Mouse (Mus musculus): ENCODE data around the gene 4933428G20Rik.

4933428G20Rik gene

GRCm38 (mm10) chr11:97463991-97464390, 36.1 kb downstream of the 4933428G20Rik start:
- DNase-seq (ENCODE audit: extremely low spot score, low spot score), result no peak

DNA sequence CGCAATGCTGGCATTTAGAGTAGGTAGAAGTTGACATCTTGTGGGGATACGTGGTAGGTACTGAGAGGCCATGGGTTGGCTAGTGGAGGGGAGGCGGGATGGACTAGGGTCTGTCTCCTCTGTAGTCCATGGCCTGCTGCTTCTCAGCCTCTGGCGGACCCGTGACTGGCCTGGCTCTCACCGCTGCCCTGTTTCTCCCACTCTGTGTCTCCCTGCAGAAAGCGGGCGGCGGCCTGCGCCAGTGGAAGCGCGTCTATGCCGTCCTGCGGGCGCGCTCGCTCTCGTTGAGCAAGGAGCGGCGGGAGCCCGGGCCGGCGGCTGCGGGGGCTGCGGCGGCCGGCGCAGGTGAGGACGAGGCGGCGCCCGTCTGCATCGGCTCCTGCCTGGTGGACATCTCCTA, 37.0 kb downstream of the 4933428G20Rik start:
- DNase-seq (ENCODE audit: extremely low spot score, low spot score), result no peak

DNA sequence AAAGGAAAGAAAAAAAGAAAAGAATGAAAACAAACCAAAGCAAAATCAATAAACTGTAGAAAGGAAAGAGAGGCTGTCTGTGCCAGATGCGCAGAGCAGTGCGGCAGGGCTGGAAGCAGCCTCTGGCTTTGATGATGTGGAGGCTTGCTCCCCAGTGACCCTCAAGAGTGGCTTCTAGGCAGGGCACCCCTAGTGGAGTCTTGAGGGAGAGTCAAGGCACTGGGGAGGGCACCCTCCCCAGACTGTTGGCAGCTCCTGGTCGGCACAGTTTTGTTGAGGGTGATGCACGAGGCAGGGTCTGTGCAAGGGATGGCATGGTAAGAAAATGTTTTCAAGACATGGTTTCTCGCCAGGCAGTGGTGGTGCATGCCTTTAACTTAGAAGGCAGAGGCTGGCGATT, 37.6 kb downstream of the 4933428G20Rik start:
- DNase-seq (ENCODE audit: extremely low spot score, low spot score), result no peak

- no peak for DNase-seq (ENCODE audit: extremely low spot score, low spot score)
Observed at GRCm38 (mm10) chr11:97461307-97461820, 38.8 kb downstream of the 4933428G20Rik start.

GRCm38 (mm10) chr11:97457120-97457519, 43.0 kb downstream of the 4933428G20Rik start:
- DNase-seq (ENCODE audit: extremely low spot score, low spot score), result no peak

GRCm38 (mm10) chr11:97451625-97452024, 48.5 kb downstream of the 4933428G20Rik start:
- DNase-seq (ENCODE audit: extremely low spot score, low spot score), result no peak

- no peak for DNase-seq (ENCODE audit: extremely low spot score, low spot score)
Observed at GRCm38 (mm10) chr11:97450305-97450922, 49.7 kb downstream of the 4933428G20Rik start.

- peak; percentile 66 for DNase-seq (ENCODE audit: extremely low spot score, low spot score)
Observed at GRCm38 (mm10) chr11:97449601-97450293, 50.4 kb downstream of the 4933428G20Rik start.

GRCm38 (mm10) chr11:97448611-97449394, 51.3 kb downstream of the 4933428G20Rik start:
- DNase-seq (ENCODE audit: extremely low spot score, low spot score), result no peak

DNA sequence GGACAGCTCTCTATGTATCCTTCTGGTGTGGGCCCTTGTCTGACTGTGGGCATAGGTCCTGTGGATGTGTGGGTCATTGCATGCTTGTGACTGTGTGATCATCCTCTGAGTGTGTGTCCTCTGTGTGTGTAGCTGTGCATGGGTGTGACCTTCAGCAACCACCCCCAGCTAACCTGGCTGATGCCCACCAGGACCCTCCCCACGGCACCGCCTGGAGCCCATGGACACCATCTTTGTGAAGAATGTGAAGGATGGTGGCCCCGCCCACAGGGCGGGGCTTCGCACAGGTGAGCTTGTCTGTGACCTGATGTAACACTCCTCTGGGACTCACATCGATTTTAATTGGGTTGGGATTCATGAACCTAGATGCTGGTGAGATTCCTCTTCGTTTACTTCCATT, 52.2 kb downstream of the 4933428G20Rik start:
- DNase-seq (ENCODE audit: extremely low spot score, low spot score), result no peak

- DNase-seq (ENCODE audit: extremely low spot score, low spot score), result no peak
Observed at GRCm38 (mm10) chr11:97445999-97446511, 54.1 kb downstream of the 4933428G20Rik start.

GRCm38 (mm10) chr11:97445596-97445995, 54.5 kb downstream of the 4933428G20Rik start:
- no peak for DNase-seq (ENCODE audit: extremely low spot score, low spot score)

- DNase-seq (ENCODE audit: extremely low spot score, low spot score), result no peak
Observed at GRCm38 (mm10) chr11:97442891-97443675, 57.1 kb downstream of the 4933428G20Rik start.

DNA sequence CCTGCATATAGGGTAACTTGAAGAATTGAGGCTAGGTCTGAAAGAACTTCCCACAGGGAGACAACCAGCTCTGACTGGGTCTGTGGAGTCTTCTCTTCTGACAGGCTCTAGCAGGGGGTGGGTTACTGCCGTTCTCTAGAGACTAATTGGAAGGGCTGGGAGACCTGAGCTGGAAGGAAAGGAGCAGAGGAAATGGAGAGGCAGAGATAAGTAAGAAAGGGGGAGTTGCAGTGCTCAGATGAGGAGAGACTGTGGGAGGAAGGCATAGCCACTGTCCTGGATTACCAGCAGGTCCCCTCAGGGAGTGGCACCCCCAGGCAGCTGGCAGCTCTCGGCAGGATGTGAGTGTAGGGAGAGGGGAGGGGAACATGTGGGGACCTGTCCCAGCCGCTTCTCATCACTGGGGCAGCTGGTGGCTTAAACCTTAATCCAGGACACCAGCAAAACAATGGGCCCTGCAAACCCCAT, 58.4 kb downstream of the 4933428G20Rik start:
- DNase-seq (ENCODE audit: extremely low spot score, low spot score), result no peak

- DNase-seq (ENCODE audit: extremely low spot score, low spot score), result no peak
Observed at GRCm38 (mm10) chr11:97441036-97441657, 59.0 kb downstream of the 4933428G20Rik start.

All from neural tube, embryonic 10.5 days (tissue).